Mouse (Mus musculus) spleen, postnatal 4 days (tissue): ENCODE data around the gene Lyg1.
A peak's percentile ranks its signal among the peaks of the same experiment; 100 is the strongest.
"Not testable (repeated sequence)": the region's sequence is repeated elsewhere in the genome, so short reads cannot be mapped to it uniquely, and the experiment has no call there.

Experiments
- DNase-seq, 2 experiments: peaks; one replicate each; pipeline ENCODE4 v3.0.0; 2022; ENCODE audit warnings: low spot score in 2 of 2

The Lyg1 gene

DNA sequence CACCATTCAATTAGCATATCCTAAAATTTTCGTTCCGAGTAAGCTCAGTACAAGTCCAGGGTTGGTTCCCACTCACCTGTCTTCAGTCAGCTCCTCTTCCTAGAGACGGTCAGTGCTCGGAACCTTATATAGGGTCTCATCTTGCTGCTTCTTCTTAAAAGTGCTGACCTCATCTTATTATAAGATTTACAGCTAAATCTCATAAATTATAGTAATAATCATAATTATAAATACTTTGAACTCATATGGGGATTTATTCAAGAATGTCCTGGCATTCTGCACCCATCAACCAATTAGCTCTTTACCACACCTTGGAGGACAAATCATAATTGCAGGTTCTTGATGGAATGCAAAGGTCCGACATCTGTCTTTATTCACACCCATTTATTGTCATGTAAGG lies at the start of gene Lyg1:
TSS of gene Lyg1 (minus strand) at position 101 of the 400 bp plus-strand sequence.
- no peak for DNase-seq

DNA sequence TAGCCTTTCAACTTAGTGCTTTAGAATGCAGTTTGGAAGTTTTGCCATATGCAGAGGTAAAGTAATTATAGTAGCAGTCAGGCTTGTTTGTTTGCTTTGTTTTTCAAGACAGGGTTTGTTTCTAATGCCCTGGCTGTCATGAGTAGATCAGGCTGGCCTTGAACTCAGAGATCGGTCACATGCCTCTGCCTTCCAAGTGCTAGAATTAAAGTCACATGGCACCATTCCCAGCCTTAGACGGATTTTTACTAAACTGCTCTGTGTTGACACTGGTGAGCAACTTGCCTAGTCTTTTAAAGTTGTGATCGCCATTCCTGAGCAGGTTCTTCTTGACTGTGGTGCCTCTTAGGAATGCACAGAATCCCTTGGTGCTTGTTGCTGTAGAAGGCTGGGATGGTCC lies 49.2 kb upstream of the Lyg1 start:
- no peak for DNase-seq

DNA sequence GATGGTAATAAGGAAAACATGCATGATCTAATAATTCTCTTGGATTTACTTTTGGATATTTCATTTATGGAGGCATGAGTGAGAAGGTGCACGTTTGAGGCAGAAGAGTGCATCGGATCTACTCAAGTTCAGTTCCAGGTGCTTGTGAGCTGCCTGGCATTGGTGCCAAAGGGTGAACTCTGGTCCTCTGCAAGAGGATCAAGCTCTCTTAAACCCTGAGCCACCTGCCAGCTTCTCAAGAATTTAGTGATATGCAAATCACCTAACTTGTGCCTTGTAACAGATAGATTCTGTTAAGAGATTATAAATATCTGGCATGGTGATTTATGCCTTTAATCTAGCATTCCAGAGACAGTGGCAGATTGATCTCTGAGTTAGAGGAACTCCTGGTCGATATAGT lies 45.5 kb upstream of the Lyg1 start:
- DNase-seq, result no peak

DNA sequence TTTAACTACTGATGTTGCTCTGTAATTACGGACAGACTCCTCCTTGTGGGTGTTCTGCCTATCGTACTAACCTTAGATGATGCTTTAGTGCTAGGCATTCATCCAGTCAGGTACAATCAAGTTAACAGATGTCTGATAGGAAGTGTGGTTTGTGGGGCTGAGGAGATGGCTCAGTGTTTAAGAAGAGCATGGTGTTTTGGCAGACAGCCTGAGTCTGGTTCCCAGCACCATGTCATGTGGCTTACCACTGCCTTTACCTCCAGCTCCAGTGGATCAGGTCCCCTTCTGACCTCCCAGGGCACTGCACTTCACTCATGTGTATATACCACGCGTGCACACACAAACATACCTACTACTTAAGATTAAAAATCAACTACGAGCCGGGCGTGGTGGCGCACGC lies 44.4 kb upstream of the Lyg1 start:
- no peak for DNase-seq

DNA sequence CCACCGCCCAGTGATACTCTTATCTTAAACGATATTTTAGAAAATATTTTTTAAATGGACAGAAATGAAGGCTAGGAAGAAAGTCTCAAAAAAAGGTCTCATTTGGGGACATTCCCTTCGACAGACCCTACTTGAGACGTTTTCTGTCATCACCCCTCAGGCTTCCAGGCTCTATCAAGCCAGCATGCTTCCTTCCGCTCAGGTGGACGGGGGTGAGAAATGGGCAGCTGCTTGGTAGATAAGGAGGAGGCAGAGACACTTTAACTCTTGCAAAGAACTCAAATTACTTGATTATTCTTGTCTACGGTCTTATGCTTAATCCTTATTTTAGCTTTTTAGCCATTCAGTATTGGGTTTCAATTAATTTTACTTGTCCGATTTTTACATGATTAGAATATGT lies 43.3 kb upstream of the Lyg1 start:
- DNase-seq, result no peak

DNA sequence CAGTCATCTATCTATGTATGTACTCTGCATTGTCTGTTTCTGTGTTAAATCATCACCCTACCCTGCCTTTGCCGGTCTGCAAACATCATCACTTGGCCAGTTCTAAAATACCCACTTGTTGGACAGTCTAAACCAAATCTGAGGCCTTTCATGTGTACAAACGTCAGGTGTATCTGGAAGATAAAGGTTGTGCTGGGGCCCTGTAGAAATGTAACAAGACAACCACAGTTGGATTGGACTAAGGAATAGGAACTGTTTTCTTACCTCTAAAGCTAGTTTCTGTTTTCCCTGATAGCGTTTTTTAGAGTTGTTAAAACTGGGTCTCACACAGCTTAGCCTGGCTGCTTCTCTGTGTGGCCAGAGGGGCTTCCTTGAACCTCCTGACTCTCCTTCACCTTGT lies 42.0 kb upstream of the Lyg1 start:
- DNase-seq, result no peak

DNA sequence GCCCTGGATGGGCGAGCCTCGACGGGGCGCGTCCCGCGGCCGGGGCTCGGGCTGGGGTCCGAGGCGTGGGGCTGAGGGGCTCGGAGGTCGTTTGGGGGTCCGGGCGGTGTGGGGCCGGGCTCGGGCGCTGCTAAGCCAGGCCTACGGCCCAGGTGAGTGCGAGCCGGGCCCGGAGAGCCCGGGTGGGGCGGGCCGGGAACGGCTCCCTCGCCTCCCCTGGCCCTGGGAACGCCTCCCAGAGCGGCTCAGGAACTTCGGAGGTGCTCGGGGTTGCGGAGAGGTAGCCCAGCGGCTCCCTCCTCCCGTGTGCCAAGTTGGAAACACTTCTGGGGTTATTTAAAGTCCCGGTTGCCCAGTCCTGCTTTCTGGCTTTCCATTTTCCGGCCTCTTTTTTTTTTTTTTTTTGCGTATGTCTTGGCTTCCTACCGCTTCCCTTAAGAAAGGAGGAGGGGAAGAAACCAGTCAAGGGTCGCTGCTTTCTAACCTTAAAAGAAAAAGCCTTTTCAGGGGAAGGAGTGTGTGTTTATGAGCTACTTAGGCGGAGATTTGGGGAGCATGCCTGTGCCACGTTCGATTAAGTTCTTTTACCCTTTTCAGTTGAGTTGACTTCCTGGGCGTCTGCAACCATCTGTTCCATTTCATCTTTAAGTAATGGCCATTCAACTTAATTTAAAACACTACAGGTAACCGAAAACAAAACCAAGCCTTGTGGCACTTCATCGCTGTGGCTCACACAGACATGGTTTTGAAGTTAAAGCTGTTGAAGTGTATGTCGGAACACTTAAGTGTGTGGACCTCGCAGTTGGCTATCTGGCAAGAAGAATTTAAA lies 41.0 kb upstream of the Lyg1 start:
- DNase-seq, result no peak

DNA sequence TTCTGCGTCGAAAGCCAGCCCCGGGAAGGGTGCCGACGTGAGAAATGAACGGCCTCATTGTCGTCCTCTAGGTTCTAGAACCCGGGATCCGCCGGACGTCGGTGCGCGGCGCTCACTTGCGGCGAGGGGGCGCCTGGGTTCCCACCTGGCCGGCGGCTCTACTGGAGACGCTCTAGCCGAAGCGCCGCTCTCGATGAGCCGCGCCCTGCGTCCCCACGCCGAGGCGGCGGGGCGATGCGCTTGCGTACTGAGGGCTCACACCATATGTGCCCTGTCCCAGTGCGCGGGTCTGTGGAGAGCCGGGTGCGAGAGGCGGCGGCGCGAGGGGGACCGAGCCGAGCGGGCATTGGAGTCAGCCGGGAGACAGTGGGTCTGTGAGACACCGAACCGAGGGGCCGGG lies 40.3 kb upstream of the Lyg1 start, which contains the start of the genes Txndc9 and Eif5b:
TSS of gene Txndc9 (minus strand) at position 27 of the 400 bp plus-strand sequence.
TSS of gene Eif5b (plus strand) at position 144 of the 400 bp plus-strand sequence.
- peak; percentile 96 to 97 for DNase-seq

DNA sequence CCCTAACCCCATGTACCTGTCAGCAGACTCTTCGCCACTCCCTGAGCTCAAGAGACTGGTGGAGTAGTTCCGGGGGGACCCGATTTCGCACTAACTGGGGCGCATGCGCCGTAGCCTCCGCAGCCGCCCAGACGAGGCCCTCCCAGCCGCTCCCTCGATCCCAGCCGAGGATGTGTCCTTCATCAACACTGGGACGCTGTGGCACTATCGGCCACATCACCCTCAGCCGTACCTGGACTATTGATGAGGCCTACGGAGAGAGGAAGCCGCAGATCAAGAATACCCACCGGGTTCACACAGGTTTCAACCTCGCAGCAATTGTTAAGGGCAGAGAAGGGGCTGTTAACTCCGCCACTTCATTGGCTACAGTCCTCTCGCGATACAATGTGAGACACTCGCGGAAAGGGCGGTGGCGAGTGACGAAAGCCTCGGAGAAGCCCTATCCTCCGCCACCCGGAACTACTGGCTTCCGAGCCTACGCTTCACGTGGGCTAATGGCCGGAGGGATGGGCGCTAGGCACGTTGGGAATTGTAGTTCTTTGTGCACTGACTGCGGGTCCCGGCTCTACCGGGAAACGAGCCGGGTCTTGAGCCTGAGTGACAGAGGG lies 39.4 kb upstream of the Lyg1 start:
- peak; percentile 96 for DNase-seq

DNA sequence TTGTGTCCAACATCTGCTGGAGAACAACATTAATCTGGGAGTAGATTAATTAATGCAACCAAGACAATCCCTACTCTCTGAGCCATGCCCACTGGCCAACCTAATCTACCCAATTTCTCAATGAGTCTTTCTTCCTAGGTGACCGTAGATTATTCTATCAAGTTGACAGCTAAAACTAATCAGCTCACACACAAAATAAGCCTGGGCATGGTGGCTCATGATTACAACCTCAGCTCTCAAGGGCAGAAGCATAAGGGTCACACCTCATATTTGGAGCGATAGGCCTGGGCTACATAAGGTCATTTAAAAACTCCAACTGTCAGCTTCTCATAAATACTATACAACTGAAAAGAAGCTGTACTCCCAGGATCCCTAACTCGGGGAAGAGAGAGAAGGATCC lies 38.7 kb upstream of the Lyg1 start:
- DNase-seq, result no peak

DNA sequence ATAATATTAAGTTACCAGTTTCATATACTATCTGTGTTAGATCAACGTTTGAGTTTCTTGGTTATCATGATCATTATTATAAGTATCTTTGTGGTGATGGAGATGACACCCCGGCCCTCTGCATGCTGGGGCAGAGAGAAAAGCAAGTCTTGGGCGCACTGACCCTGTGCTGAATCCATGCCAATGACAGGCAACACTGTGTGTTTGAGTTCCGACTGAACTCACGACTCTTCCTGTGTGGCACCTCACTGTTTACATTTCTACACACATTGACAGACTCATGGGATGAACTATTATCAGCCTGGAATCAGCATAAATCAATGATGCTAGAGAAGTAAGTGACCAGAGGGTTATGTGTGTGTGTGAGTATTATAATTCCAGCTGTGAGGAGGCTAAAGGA lies 30.3 kb upstream of the Lyg1 start:
- DNase-seq, result no peak

DNA sequence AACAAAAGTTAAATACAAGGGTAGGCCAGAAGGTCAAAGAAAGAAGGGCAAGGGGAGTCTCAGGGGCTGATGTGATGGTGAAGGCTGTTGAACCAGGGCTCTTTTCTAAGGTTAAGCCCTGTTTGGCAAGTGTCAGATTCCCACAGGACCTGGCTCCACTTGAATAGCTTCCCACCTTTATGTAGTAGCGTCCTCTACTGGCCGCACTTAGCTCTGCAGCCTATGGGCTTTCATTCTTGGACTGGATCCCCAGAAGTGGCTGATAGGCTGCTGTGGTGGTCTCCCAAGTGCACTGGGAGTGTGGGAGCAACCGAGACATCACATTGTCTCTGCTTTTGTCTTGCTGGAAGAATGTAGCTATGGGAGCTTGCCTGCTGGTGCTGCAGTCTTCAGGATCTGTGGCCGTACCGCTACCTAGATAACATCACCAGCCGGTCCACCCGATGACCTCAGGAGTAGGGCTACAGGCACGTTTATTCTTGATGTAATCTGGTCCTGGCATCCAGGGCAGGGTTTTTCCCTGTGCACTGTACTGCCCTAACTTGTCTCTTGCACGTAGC lies 28.3 kb upstream of the Lyg1 start:
- no peak for DNase-seq

DNA sequence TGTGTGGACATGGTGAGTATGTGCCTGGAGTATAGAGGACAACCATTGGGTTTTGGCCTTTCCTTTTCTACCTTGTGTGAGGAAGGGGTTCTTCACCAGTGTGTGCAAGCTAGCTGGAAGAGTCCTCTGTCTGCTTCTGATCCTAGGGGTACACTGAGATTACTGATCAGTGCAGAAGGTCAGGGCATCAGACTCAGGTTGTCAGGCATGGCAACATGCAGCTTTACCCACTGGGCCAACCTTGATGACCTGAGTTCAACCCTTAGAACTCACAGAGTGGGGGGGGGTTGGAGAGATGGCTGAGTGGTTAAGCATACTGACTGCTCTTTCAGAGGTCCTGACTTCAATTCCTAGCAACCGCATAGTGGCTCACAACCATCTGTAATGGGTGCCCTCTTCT lies 26.8 kb upstream of the Lyg1 start:
- no peak for DNase-seq

DNA sequence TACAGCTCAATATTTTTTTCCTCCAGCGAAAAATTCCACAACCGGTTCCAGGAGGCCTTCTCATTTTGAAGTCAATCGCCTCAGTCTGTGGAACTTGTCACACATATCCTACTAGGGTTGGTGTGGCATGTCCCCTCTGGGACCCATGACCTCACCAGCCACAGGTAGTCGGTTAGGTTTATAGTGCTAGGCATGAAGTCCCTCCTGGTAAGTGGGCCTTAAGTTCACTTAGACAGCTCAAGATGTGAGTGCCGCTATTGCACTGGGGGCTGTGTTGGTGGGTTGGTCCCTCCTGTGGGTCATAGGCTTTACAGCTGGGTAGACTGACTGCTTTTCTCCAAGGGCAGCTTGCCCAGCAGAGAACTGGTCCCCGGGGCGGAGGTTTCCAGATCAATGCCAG lies 19.7 kb upstream of the Lyg1 start:
- DNase-seq, result no peak

DNA sequence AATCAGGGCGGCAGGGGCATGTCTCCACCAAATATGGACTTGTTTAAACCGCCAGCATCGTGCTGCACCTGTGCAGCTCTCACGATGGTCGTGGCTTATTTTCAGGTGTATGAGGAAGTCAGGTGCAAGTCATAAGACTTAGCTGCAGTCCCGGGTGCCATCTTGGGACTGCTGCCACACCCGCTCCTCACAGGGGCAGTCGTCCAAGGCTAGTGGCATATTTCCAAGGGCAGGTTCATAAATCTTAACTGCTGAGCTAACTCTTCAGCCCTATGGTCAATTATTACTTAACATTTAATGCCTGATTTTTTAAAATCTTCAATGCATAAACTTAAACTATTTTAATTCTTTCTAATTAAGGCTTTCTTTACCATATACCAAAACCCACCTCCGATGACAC lies 19.1 kb upstream of the Lyg1 start:
- not testable (repeated sequence) for DNase-seq

DNA sequence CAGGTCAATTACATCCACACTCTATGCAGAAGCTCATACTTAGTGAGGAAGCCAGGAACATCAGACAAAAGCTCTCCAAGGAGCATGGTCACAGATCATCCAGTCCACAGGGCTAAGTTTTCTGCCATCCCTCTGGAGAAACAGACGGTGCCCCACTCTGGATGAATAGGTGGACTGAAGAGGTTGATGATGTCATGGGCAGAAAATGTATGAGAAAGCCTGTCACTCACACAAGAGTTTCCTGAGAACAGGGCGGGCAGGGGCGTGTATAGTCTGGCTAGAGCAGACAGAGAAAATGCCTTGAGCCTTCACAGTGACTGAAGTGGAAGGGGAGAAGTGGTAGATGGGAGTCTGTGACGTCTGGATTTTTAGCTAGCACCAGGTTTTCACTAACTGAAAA lies 14.0 kb upstream of the Lyg1 start:
- no peak for DNase-seq

DNA sequence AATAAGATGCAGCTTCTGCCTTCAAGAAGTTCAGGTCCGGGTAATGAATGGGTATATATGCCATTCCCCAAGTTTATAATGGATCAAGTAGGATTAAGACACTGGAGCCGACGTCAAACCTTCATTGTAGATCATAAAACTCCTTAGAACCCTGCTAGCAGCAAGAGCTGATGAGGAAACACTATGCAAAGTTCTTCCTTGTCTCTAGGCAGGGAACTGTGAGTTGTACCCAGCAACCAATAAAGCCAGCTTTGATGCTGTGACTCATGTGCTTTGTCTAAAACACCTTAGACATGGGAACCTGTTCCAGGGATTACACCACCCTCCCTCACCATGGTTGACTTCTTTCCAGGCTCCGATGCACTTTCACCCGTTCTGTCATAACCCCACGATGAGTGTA lies 11.2 kb upstream of the Lyg1 start:
- no peak for DNase-seq

DNA sequence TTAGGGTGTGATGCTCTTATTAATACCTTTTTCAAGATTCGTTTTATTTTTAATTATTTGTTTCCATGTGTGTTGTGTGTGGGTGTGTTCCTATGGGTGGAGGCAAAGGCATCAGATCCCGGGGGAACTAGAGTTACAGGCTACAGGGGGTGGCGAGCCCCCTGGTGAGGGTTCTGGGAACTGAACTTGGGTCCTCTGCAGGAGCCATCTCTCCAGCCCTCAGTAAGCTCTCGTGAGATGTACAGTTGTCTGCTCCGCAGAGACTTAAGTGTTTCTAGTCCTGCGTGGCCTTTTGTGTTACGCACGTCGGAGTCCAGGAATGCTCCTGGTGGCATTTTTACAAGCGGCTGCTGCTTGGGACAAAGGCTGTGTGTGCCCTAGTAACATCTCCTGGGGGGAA lies 8.0 kb upstream of the Lyg1 start:
- DNase-seq, result no peak

DNA sequence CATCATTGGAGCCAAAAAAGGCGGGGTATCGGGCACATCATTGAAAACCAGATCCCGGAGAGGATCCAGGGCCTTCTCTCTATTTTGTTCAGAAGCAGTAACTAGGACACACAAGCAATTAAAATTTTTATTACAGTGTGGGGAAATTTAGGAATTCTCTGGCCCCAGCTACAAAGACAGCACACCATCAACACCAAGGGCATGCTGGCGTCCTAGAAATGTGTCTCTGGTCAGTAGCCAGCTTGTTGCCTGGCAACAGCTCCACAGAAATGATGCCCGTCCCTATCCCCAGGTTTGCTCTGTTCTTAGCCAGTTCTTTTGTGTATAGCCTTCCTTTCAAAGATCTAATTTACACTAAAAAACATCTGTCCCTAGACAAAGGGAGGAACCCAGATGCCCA lies 1.9 kb upstream of the Lyg1 start:
- DNase-seq, result no peak

DNA sequence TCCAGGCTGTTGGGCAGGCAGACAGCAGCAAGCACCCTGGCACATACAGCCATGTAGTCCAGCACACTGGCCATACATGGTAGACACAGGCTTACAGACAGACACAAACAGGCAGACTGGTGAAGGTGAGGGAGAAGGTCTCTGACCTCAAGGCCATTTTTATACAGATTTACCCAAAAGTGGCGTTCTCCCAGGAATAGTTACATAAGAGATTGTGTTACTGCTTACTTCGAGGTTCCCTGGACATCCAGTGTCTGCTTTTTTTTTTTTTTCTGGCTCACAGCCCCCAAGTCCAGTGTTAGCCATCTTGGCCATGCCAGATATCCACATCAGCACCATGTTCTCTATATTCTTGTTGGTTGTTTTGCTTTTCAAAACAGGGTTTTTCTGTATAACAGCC lies 957 bp upstream of the Lyg1 start:
- no peak for DNase-seq

DNA sequence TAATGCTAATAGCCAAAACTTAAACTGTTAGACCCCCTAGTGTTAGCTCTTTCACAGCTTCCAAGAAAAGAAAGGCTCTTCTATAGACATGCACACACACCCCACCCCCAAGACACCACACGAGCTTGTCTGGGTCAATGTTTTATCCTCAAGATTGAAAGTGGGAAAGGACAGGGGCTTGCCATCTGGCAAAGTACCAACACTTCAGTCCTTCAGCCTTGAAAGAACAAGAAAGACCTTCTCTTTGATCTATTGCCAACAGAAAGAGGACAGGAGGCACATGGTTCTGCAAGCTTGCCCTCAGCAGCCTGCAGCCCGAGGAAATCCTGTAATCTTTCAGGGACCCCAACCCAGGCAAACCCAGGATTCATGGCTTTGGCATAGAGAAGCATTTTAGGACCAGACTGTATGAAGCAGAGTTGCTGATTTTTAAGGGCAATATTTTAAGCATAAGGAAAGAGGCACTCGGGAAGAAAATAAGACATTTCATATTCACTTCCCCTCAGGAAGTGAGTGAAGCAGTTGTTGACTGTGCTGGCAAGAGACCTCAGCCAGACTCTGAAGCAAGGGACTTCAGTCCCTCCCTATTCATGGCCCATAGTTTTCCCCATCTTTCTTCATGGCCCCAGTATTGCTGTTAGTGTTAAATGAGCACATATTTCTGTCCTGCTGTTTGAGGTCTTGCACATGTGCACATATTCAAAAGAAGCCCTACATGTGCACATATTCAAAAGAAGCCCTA lies 698 bp downstream of the Lyg1 start:
- DNase-seq, result no peak

DNA sequence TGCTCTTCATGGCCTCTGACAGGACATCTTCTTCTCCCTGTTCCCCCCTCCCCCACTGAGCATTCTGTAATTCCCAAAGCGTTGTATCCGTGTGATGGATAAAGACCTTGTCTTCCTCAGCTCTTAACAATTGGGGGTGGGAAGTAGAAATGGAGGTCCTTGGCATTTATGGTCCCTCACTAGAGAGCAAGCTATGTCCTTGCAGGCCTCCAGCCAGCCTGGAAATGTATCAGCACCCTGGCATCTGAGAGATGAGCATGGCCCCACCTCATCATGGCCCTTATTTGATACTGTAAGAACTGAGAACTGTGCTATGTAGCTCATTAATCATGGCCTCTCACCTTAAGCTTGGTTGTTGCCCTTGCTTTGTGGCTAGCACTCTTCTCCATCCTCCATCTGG lies 2.3 kb downstream of the Lyg1 start:
- no peak for DNase-seq

DNA sequence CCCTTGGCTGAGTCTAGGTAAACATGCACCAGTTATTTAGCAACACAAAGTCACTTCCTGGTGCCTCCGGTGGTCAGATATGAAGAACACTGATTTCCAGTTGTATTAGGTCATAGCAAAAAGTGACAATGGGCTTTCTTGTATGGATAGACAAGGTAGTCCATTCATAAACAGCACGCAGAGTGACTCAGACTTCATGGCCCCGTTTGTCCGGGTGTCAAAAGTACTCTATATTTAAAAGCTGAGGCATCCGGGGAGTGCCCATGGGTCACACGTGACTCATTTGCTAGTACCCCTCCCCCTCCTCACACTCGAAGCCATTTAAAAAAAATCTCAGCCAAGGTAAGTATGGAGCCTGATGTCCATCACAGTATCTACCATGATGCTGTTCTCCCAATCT lies 2.8 kb downstream of the Lyg1 start:
- DNase-seq, result no peak
